Mouse (Mus musculus): Measurements from ENCODE around the gene Csnk1g2.

The Csnk1g2 gene

DNA sequence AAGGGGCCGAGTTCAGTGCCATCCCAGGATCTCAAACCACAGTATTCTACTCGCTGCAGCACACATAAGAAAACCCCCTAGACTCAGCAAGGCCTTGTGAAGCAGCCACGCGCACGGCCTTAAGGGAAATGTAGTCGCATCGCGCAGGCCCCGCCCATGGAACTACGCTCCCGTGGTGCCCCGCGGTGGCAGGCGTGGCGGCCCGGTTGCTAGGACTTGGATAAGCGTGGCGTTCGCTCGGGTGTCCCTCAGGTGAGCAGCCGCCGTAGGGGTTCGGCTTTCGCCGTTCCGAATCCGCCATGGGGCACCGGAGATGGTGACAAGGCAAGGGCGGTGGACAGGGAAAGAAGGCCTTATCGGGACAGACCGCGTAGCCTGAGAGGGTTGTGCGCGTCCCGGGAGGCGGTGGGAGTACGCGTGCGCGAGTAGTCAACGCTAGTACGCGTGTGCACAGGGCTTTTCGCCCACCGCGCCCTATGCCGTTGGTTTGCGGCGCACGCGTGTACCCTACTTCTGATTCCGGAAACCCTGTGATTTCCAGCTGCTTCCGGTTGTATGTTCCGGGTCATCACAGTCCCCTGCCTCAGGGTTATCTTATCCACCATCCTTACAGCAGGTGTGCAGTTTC lies 19.8 kb upstream of the Csnk1g2 start, which contains the start of the genes Scamp4 and Adat3:
Gene Scamp4 (plus strand): TSS at position 175 of the 628 bp plus-strand sequence.
Gene Adat3 (plus strand): TSS at position 183 of the 628 bp plus-strand sequence.
- in situ Hi-C loops (cut with MboI, MseI) = loop anchor here (10.0 kb wide), 1 partner anchor 542 kb away; no protein-coding TSS in a partner anchor

GRCm38 (mm10) chr10:80603364-80603763 lies 19.3 kb upstream of the Csnk1g2 start:
- in situ Hi-C loops (cut with MboI, MseI) = loop anchor here (10.0 kb wide), 1 partner anchor 541 kb away; no protein-coding TSS in a partner anchor

DNA sequence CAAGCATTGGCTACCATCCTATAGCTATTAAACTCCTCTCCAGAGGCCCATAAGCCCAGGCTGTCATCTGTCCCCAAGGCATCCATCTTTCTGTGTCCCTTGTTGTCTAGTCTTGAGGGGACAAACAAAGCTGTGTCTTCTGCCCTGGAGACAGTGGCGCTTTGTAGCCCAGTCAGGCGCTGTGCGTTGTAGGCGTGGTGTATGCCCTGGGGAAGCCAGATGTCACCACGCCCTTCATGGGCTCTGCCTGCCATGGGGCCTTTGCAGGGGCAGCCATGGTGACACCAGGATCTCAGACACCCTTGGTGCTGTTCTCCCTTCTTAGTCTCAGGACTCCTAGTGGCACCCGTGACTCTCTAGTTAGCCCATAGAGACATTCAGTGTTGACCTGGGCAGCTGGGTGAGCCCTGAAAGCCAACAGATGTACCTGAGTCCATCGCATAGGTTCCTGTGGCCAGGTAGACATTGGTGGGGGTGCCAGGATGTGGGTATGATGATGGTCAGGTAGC lies 18.6 kb upstream of the Csnk1g2 start:
- in situ Hi-C loops (cut with MboI, MseI) = loop anchor here (10.0 kb wide), 1 partner anchor 541 kb away; no protein-coding TSS in a partner anchor

DNA sequence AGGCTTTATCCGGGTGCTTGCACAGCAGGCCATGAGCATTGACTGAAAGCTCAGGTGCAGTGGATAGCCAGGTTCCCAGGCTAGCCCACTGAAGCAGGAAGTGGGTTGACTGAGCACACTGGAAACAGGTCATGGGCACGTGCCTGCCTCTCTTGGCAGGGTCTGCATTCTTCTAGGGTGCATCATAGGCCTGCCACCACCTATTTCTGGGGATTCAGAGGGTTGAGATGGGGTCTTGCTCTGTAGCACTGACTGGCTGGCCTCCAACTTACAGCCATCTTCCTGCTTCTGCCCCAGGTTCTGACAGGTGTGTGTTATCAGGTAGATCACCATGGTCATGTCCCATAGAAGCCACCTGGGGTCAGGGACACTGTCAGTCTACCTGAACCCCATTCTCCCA lies 17.6 kb upstream of the Csnk1g2 start:
- in situ Hi-C loops (cut with MboI, MseI) = loop anchor here (10.0 kb wide), 1 partner anchor 540 kb away; no protein-coding TSS in a partner anchor

DNA sequence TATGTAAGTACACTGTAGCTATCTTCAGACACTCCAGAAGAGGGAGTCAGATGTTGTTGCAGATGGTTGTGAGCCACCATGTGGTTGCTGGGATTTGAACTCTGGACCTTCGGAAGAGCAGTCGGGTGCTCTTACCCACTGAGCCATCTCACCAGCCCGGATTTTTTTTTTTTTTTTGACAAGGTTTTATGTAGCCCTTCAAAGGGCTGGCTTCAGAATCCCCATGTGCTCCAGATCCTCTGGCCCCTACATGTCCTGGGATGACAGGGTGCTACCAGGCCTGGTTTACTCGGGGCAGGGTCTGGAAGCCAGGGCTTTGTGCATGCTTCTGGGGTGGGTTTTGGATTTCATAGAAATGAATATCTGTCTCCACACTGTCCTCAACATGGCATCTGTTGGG lies 16.9 kb upstream of the Csnk1g2 start, which contains the start of gene Gm49322:
Gene Gm49322 (plus strand): TSS at position 301 of the 400 bp plus-strand sequence.
- in situ Hi-C loops (cut with MboI, MseI) = loop anchor here (10.0 kb wide), 1 partner anchor 539 kb away; no protein-coding TSS in a partner anchor

- in situ Hi-C loops (cut with MboI, MseI) = loop anchor here (10.0 kb wide), 1 partner anchor 538 kb away; no protein-coding TSS in a partner anchor
Measured at GRCm38 (mm10) chr10:80606306-80606705, 16.3 kb upstream of the Csnk1g2 start.

DNA sequence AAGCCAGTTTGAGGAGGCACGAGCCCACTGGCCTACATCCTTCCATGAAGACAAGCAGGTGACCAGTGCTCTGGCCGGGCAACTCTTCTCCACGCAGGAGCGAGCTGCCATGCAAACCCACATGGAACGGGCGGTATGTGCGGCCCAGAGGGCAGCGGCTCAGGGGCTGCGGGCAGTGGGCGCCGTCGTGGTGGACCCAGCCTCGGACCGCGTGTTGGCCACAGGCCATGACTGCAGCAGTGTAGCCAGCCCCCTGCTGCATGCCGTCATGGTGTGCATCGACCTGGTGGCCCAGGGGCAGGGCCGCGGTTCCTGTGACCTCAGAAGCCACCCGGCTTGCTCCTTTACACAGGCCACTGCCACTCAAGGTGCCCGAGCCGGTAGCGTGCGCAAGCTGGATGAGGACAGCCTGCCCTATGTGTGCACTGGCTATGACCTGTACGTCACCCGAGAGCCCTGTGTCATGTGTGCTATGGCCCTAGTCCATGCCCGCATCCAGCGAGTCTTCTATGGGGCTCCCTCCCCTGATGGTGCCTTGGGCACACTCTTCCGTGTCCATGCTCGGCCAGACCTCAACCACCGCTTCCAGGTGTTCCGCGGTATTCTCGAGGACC lies 15.8 kb upstream of the Csnk1g2 start:
- in situ Hi-C loops (cut with MboI, MseI) = loop anchor here (10.0 kb wide), 1 partner anchor 538 kb away; no protein-coding TSS in a partner anchor

DNA sequence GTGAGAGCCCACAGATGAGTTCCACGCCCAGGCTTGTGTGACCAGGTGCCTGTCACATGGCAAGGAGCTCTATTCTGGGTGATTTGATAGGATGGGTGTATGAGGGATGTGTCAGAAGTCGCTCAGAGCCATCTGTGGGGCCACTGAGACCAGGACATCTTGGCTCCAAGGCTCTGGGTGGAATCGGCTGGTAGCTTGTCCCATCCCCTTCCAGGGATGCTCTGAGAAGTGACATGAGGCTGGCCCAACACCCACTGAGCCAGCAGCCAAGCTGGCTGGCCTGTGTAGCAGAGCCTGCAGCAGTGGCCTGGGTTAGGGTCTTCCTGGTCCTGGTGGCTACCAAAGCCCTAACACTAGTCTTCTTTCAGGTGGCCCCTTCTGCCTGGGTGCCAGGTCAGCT lies 14.2 kb upstream of the Csnk1g2 start:
- in situ Hi-C loops (cut with MboI, MseI) = loop anchor here (10.0 kb wide), 1 partner anchor 536 kb away; no protein-coding TSS in a partner anchor

DNA sequence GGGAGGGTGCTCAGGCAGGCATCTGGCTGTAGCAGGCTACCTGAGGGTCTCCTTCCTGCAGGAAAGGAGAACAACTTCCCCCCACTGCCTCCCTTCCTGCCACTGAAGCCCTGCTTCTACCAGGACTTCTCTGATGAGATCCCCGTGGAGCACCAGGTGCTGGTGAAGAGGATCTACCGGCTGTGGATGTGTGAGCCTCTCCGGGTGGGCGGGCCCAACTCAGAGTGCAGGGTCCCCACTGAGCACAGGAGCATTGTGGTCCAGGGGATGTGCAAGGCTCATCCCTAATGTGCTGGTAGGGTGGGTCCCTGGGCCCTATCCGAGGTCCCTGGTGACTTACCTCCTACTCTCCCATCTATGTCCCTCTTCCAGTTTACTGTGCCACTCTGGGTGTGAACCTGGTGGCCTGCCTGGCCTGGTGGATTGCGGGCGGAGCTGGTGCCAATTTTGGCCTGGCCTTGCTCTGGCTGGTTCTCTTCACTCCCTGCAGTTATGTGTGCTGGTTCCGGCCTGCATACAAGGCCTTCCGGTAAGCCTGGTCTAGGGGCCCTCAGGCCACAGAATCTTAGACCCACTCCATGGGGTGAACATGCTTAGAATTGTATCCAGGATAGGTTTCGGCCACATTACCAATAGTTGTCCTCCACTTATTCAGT lies 13.2 kb upstream of the Csnk1g2 start:
- in situ Hi-C loops (cut with MboI, MseI) = loop anchor here (10.0 kb wide), 1 partner anchor 535 kb away; no protein-coding TSS in a partner anchor

DNA sequence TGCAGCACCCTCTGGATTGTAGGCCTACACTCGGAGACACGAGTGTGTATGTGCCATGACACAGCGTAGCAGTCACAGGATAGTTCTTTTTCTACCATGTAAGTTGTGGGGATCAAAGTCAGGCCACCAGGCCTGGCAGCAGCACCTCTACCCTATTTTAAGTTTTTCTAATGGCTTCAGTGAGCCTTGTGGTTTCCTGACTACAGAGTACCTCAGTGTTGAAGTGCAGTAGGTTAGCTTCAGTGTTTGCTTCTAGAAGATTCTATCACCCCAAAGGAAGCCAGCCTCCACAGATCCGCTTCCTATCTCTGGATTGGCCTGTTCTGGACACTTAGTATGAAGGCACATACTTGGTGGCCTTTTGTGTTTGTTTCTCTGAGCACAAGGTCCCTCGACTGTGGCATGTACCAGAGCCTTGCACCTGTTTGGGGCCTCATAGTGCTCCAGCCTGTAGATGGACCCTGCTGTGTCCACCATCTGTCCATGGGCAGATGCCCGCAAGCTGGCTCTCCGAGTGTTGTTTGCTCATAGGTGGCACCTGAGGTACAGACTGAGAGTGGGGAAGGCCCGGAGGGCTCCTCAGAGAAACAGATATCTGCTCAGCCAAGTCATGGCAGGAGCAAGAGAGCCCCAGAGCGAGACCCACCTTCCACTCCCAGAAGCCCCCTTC lies 12.4 kb upstream of the Csnk1g2 start:
- in situ Hi-C loops (cut with MboI, MseI) = no loop called here

DNA sequence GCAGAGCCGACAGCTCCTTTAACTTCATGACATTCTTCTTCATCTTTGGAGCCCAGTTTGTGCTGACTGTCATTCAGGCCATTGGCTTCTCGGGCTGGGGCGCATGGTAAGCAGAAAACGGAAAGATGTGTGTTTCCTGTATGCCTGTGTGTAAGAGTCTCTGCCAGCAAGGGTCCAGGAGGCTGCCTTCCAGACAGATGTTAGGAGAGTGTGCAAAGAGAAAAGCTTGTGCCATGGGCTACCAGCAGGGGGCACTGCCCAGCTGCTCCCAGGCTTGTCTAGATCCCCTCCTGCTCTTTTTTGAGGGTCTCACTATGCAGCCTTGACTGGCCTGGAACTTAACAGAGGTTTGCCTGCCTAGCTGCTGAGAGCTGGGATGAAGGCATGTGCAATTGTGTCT lies 11.6 kb upstream of the Csnk1g2 start:
- in situ Hi-C loops (cut with MboI, MseI) = no loop called here

GRCm38 (mm10) chr10:80611905-80612304 lies 10.7 kb upstream of the Csnk1g2 start:
- in situ Hi-C loops (cut with MboI, MseI) = no loop called here

DNA sequence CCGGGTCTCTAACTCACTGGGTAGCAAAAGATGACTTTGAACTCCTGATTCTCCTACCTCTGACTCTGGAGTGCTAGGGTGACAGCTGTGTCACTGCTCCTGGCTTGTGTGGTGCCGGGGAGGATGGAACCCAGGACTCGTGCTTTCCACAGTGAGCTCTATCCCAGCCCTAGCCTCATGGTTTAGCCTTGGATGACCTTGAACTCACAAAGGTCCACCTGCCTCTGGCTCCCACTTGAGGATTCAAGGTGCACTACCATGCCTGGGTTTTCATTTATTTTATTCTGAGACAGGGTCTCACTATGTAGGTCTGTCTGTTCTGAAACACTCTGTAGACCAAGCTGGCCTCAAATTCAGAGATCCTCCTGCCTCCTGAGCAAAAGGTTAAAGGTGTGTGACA lies 8.8 kb upstream of the Csnk1g2 start:
- in situ Hi-C loops (cut with MboI, MseI) = no loop called here

DNA sequence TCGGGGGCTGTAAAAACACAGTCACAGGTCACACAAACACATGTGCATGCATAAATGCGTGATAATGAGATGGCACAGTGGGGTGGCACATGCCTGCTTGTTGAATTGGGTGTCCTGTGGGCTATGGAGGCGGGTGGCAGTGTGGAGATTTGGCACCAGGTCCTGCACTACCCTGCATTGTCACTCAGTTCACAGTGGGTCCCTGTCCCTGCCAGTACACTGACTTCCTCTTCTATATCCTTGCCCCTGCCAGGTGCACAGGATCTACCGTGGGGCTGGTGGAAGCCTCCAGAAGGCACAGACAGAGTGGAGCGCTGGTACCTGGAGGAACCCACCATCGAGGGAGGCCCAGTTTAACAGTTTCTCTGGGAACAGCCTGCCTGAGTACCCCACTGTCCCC lies 8.3 kb upstream of the Csnk1g2 start:
- in situ Hi-C loops (cut with MboI, MseI) = no loop called here

GRCm38 (mm10) chr10:80618181-80618580 lies 4.5 kb upstream of the Csnk1g2 start:
- in situ Hi-C loops (cut with MboI, MseI) = no loop called here

DNA sequence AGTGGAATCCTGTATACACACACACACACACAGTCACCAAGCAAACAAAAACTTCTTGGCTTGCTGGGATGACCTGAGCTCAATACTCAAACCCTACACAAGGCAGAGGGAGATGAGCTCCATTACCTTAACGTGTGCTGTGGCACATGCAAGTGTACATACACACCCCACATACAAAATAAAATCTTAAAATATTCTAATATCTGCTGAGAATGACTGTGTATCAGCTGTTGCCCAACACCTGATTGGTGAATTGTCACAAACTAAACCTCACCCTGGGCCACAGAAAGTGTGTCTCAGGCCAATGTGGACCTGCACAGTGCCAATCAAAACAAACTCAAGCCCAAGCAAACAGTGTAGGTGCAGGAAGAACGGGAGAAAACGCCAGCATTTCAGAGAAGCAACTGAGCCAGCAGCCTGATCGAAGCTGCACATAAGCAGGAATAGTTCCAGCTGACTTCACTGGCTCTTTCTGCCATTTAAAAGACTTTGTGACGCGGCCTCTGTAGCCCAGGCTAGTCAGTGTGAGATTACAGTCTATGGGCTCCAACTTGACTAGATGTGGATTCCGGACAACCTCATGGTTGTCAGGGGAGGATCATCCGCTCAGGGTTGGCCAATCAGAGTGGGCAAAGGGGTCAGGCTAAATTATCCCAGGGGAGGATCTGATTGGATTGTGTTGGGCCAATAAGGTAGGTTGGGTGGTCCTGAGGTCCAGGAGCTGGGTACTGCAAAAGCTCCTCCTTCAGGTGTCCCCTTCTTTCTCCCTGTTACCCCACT lies 3.0 kb upstream of the Csnk1g2 start:
- in situ Hi-C loops (cut with MboI, MseI) = no loop called here

- in situ Hi-C loops (cut with MboI, MseI) = no loop called here
Measured at GRCm38 (mm10) chr10:80620365-80620764, 2.3 kb upstream of the Csnk1g2 start.

DNA sequence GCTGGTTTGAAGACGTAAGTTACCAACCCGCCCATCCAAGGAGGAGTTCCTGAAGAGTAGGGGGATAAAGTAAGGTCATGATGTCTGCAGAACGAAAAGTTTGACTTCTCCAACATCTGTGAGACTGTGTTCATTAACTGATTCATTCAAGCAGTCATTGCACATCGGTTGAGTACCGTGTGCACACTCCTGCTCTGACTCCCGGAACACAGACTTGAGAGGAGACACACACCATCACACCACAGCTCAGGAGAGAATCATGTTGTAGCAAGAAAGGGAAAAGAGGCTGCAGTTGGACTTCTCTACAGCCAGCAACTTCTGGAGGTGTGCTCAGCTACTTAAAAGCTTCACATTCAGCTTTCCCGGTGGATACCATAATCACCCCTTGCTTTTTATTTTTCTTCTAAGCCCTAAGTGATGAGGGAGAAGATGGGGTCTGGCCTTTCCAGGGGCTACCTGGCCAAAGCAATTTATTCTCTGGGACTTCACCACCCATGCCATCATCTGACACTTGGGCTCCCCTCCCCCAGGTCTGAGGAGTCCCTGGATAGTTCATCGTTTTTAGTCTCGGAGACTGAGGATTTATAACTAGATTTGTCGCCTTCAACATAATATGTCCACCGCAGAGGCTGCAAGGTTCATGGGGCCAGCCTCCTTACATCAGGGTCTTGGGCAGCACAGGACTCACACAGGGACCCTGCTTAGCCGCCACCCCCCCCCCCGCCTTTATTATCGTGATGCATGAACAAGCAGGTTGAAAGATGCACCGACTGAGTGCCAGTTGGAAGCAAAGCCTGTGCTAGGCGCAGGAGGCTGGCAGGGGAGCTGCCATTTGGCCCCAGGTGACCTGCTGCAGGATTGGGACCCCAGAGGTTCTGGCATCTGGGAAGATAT lies 1.6 kb upstream of the Csnk1g2 start:
- in situ Hi-C loops (cut with MboI, MseI) = no loop called here

DNA sequence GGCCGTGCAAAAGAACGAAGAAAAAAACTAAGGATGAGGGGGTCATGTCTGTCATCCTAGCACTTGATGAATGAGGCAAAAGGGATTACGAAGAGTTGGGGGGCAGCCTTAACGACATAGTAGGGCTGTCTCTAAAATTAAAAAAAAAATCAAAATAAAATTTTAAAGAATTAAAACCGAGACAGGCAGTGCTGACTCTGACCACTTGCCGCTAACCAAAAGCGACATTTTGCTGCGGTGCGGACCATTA lies 1.0 kb upstream of the Csnk1g2 start:
- in situ Hi-C loops (cut with MboI, MseI) = no loop called here
